Mouse (Mus musculus): ENCODE measurements around the gene Gm4881.

GRCm38 (mm10) chr7:24987941-24988340, 43.6 kb upstream of the Gm4881 start:
- TF ChIP-seq POLR2A (IDR thresholded peaks at IDR 0.05; ENCODE audit: extremely low read depth, insufficient read depth, low read length): no peak
- TF ChIP-seq CTCF (IDR thresholded peaks at IDR 0.05; ENCODE audit: extremely low read depth, insufficient read depth, low read length): no peak

Measured in cortical plate, adult 2 months (tissue).